Mouse (Mus musculus): ENCODE results near the gene S100pbp. TPM values are rescaled to one million over a fixed set of nuclear protein-coding genes. Genes with fewer than 3 reads are reported as not detected.

S100pbp gene
- polyA plus RNA-seq, 1 experiment = not detected

DNA sequence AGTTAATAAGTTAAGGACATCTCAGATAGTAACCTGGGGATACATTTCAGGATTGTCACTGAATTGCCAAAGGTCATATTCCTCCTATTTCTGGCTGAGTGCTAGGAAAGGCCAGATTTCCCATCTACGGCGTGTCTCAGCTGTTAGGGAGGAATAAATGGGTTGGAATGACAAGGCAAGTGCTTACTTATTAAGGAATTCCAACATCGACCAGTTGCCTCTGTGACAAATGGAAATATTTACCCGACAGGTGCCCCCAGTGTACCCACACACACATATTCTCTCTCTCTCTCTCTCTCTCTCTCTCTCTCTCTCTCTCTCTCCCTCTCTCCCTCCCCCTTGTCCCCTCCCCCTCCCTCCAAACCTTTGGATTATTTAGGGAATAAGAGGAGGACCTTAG, 43.6 kb downstream of the S100pbp start:
- TF ChIP-seq POLR2A (IDR thresholded peaks at IDR 0.05; ENCODE audit: insufficient read depth, low read depth, low read length) = no peak
- TF ChIP-seq CTCF (IDR thresholded peaks at IDR 0.05; ENCODE audit: insufficient read depth, low read depth, low read length) = no peak
- WGBS = 50% methylated on average over 4 of the region's 4 CpGs
- H3K27ac ChIP-seq (ENCODE audit: insufficient read depth, low read depth, low read length) = no peak overlapping the region; the same call in 1 of the 2 replicates

DNA sequence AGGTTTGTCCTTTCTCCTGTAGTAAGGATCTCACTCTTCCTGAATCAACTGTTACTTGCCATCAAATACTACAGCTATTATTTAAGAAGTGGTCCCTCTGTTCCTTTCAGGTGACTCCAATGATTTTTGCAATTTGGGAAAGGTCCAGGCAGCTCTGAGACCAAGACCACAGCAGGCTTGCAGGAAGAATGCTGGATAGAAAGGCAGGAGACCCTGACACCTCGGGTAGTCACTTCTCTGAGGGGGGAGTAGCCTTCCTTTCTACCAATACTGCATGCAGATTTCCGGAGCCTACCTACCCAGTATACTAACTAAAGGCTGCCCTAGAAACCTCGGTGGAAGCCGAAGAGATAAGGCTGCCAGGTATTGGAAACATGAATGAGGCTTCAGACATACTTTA, 44.1 kb downstream of the S100pbp start:
- H3K4me3 ChIP-seq (ENCODE audit: insufficient read depth, low read depth, low read length) = no peak overlapping the region
- WGBS = 51% methylated on average over 4 of the region's 4 CpGs
- H3K4me1 ChIP-seq (ENCODE audit: control insufficient read depth, insufficient read depth, low read length) = peaks cover 41% of the 10 kb centered on the region
- TF ChIP-seq CTCF (IDR thresholded peaks at IDR 0.05; ENCODE audit: insufficient read depth, low read depth, low read length) (no peak), POLR2A (IDR thresholded peaks at IDR 0.05; ENCODE audit: insufficient read depth, low read depth, low read length) (no peak)
- peak overlapping the region; percentile 58 for H3K27ac ChIP-seq (ENCODE audit: insufficient read depth, low read depth, low read length)

More for the DNA sequence above, 43.6 kb downstream of the S100pbp start:
- Histone ChIP-seq H3K4me3 (ENCODE audit: insufficient read depth, low read depth, low read length) (no peak overlapping the region), H3K4me1 (ENCODE audit: control insufficient read depth, insufficient read depth, low read length) (peaks cover 41% of the 10 kb centered on the region)

DNA sequence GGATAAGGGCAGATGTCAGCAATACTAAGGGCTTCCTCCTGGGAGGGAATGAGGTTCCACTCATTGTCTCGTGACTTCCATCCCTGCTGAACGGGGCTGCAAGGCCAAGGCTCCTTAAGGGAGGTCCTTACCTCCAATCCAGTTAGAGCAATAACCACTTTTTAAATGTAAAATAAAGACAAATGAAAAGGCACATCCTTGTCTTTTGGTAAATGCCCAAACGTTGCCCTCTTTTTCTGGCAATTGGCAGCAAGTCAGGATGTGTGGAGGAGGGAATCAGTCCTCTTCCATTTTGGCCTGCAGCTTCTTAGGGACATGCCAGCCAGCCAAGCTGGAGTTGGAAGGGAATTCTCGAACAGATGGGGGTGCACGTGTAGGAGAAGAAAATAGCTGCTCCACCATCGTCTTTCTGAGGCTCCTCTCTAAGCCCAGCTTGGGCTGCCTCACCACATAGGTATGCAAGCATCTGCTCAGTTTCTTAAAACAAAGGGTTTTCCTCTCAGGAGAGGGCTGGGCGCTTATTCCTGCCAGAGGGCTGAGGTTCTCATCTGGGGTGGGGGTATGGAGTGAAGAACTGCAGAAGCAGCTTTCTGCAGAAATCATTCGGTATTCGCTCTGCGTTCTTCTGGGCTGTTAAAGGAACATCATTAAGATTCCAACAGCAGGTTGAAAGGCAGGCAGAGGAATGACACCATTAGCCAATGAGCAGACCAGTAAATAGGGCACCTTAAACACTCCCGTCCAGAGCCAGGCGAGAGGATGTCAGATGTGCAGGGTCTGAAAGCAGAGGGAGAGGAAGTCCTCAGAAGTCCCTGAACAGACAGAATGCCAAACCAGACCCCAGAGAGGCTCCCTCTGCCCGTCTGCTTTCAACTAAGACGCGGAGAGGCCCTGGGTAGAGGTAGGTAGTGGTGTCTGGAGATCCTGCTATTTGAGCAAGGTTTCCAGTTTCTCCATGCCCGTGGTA, 44.8 kb downstream of the S100pbp start:
- WGBS = 30% methylated on average over 16 of the region's 16 CpGs
- Histone ChIP-seq H3K4me1 (ENCODE audit: control insufficient read depth, insufficient read depth, low read length) (peaks cover 45% of the 10 kb centered on the region), H3K4me3 (ENCODE audit: insufficient read depth, low read depth, low read length) (no peak overlapping the region)

DNA sequence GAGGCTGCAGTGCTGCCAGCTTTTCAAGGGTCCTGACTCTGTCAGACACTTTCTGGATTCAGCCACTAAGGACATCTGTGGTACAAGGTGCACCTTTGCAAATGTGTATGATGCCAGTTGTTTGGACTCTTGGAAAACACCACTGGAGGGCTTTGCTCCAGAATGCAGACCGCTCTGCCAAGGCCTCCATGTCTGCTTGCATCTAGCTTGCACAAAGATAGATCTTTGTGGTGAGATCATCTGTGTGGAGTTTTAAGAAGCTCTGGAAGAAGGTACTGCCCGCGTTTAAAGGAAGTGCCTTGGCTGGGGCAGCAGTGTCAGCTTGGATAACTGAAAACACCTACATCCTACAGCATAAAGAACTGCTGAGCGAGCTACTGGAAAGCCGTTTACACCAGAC, 46.0 kb downstream of the S100pbp start:
- H3K27ac ChIP-seq (ENCODE audit: insufficient read depth, low read depth, low read length) = 0 out of 2 replicates have a peak overlapping the region, but pooled peaks have one; percentile 6
- WGBS = 62% methylated on average over 5 of the region's 5 CpGs

More for the DNA sequence above, 44.8 kb downstream of the S100pbp start:
- no peak for TF ChIP-seq CTCF (IDR thresholded peaks at IDR 0.05; ENCODE audit: insufficient read depth, low read depth, low read length)
- TF ChIP-seq POLR2A (IDR thresholded peaks at IDR 0.05; ENCODE audit: insufficient read depth, low read depth, low read length) = no peak
- H3K27ac ChIP-seq (ENCODE audit: insufficient read depth, low read depth, low read length) = peak overlapping the region; percentile 58

DNA sequence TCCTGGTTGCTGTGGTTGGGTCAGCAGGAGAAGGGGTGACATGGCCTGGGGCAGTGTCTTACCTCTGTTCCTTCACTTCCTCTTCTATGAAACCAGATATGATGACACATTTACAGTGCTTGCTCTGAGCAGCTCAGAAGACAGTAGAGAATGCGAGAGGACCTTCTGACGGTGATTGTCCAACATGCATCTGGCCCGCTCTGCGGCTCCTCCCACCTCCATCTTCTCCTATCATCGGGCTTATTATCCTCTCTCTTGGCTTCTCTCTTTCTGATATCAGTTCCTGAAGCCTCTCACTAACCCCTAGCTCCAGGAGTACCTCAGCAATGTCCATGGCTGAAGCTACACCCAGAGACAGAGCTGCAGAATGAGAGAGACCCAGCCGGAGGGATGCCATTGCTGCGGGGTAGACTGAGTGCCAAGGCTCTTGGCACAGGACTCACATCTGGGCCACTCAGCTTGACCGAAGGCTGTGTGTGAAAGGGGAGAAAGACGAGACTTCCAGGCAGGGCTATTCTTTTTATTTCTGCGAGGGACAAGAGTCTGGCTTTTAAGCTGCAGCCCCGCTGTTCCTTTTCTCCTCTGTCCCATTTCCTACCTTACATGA, 47.0 kb downstream of the S100pbp start:
- TF ChIP-seq CTCF (IDR thresholded peaks at IDR 0.05; ENCODE audit: insufficient read depth, low read depth, low read length) (no peak), POLR2A (IDR thresholded peaks at IDR 0.05; ENCODE audit: insufficient read depth, low read depth, low read length) (no peak)
- WGBS = 61% methylated on average over 11 of the region's 11 CpGs
- no peak overlapping the region for H3K27ac ChIP-seq (ENCODE audit: insufficient read depth, low read depth, low read length)
- H3K4me1 ChIP-seq (ENCODE audit: control insufficient read depth, insufficient read depth, low read length) = peaks cover 56% of the 10 kb centered on the region
- H3K4me3 ChIP-seq (ENCODE audit: insufficient read depth, low read depth, low read length) = no peak overlapping the region

More for the DNA sequence above, 46.0 kb downstream of the S100pbp start:
- Histone ChIP-seq H3K4me3 (ENCODE audit: insufficient read depth, low read depth, low read length) (no peak overlapping the region), H3K4me1 (ENCODE audit: control insufficient read depth, insufficient read depth, low read length) (peaks cover 51% of the 10 kb centered on the region)
- no peak for TF ChIP-seq POLR2A (IDR thresholded peaks at IDR 0.05; ENCODE audit: insufficient read depth, low read depth, low read length)
- no peak for TF ChIP-seq CTCF (IDR thresholded peaks at IDR 0.05; ENCODE audit: insufficient read depth, low read depth, low read length)

DNA sequence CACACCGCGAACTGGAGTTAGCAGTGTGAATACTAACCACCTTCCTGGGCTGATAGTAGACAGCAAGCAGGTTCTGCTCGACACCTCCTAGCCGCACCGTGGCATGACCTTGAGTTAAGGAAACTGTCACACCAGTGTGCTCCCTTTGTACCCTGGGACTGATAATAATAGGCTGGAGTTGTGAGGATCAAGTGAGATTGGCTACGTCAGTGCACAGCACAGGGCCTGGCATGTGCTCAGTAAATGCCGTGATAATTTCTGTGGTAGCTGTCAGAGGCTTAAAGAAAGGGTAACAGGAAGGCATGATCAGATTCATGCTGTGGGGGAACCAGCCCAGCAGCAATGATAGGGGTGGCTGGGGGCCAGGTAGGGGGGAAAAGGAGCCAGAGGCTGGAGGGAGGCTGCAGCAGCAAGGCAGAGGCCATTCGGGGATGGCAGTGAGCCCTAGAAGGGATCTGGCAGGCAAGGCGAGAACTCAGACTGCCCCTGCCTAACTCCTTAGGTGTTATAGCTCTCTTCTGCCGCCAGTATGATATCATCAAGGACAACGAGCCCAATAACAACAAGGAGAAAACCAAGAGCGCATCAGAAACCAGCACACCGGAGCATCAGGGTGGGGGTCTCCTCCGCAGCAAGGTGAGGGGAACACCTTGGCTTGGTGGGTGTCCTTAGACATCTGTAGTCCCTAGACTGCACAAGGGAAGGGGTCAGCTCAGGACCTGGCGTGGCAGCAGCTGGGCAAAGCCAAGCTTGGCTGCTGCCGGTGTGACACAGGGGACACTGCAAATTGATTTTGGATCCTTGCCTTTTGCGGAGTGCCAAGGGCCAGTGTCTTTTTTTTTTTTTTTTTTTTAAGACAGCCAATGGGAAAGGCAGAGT, 47.7 kb downstream of the S100pbp start:
- Histone ChIP-seq H3K4me1 (ENCODE audit: control insufficient read depth, insufficient read depth, low read length) (peaks cover 60% of the 10 kb centered on the region), H3K4me3 (ENCODE audit: insufficient read depth, low read depth, low read length) (no peak overlapping the region), H3K27ac (ENCODE audit: insufficient read depth, low read depth, low read length) (peak overlapping the region; percentile 67; the same call in 1 of the 2 replicates)
- WGBS = 57% methylated on average over 17 of the region's 17 CpGs
- TF ChIP-seq POLR2A (IDR thresholded peaks at IDR 0.05; ENCODE audit: insufficient read depth, low read depth, low read length) (no peak), CTCF (IDR thresholded peaks at IDR 0.05; ENCODE audit: insufficient read depth, low read depth, low read length) (no peak)

DNA sequence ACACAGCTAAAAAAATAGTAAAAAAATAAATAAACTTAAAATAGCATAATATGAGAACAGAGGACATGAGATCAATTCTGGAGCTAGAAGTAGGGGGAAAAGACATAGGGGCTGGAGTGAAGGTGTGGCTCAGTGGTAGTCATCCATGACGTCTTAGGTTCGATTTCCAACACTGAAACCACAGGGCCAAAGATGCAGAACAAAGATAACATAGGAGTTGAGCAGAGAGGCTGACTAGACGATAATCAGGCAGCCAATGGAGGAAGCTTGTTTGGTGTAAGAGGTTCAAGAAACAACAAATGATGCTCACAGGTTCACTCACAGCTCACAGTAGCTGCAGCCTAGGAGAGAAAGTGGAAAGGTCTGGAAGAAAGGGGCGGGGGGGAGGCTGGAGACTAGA, 48.7 kb downstream of the S100pbp start:
- Histone ChIP-seq H3K4me3 (ENCODE audit: insufficient read depth, low read depth, low read length) (no peak overlapping the region), H3K27ac (ENCODE audit: insufficient read depth, low read depth, low read length) (peak overlapping the region; percentile 67; the same call in 1 of the 2 replicates), H3K4me1 (ENCODE audit: control insufficient read depth, insufficient read depth, low read length) (peaks cover 65% of the 10 kb centered on the region)
- WGBS = 83% methylated on average over 4 of the region's 4 CpGs
- TF ChIP-seq CTCF (IDR thresholded peaks at IDR 0.05; ENCODE audit: insufficient read depth, low read depth, low read length) (no peak), POLR2A (IDR thresholded peaks at IDR 0.05; ENCODE audit: insufficient read depth, low read depth, low read length) (no peak)

DNA sequence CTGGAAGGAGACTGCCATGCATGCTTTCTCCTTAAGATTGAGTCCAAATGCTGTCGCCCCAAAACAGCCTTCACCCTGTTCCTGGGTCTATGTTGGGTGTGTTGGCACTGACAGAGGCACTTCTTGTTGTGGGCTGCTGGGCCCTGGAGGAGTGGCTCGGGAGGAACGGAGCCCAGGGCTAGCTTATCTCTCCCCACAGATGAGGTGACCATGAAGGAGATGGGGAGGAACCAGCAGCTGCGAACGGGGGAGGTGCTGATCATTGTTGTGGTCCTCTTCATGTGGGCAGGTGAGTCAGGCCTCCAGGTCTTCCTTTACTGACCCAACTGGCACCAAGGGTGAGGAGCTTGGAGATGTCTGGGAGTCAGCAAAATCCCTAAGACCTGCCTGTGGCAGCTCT, 49.9 kb downstream of the S100pbp start:
- no peak overlapping the region for H3K4me3 ChIP-seq (ENCODE audit: insufficient read depth, low read depth, low read length)
- H3K27ac ChIP-seq (ENCODE audit: insufficient read depth, low read depth, low read length) = no peak overlapping the region
- no peak for TF ChIP-seq POLR2A (IDR thresholded peaks at IDR 0.05; ENCODE audit: insufficient read depth, low read depth, low read length)
- no peak for TF ChIP-seq CTCF (IDR thresholded peaks at IDR 0.05; ENCODE audit: insufficient read depth, low read depth, low read length)
- WGBS = 89% methylated on average over 5 of the region's 5 CpGs
- H3K4me1 ChIP-seq (ENCODE audit: control insufficient read depth, insufficient read depth, low read length) = peaks cover 66% of the 10 kb centered on the region
